Mouse (Mus musculus) MEL (cell line): ENCODE results near the gene 4933402D24Rik. TPM values are rescaled to one million over a fixed set of nuclear protein-coding genes. Genes with fewer than 3 reads are reported as not detected.

Experiments used
- DNase-seq: peaks from one replicate; pipeline ENCODE4 v3.0.0; 2011; ENCODE audit warnings: low read depth, low spot score
- H3K27ac ChIP-seq: 2 replicates; pipeline ENCODE4 v1.5.1; 2012; ENCODE audit warnings: low read depth, mild to moderate bottlenecking, control low read depth, low read length, moderate library complexity; ENCODE audit not compliant: control insufficient read depth
- H3K27me3 ChIP-seq, 2 experiments: fragments of 150-350 bp in 1 of 2; sonication (generic) in 1 of 2; 2 replicates each; pipeline ENCODE4 v1.6.1; 2012; ENCODE audit warnings: low read length in 2 of 2, mild to moderate bottlenecking in 2 of 2, improper control_type of control experiment in 1 of 2, moderate library complexity in 1 of 2; ENCODE audit not compliant: insufficient read depth in 2 of 2, control insufficient read depth in 1 of 2
- H3K36me3 ChIP-seq, 2 experiments: 2 replicates each; pipeline ENCODE4 v1.6.1; 2012 to 2014; ENCODE audit warnings: low read length in 2 of 2, improper control_type of control experiment in 1 of 2, inconsistent platforms in 1 of 2, mild to moderate bottlenecking in 1 of 2; ENCODE audit not compliant: insufficient read depth in 2 of 2, control insufficient read depth in 1 of 2
- H3K4me1 ChIP-seq, 2 experiments: fragments of 150-350 bp in 1 of 2; sonication (generic) in 1 of 2; 2 replicates each; pipeline ENCODE4 v1.6.1; 2012; ENCODE audit warnings: low read length in 2 of 2, improper control_type of control experiment in 1 of 2, mild to moderate bottlenecking in 1 of 2; ENCODE audit not compliant: insufficient read depth in 2 of 2, control insufficient read depth in 1 of 2
- H3K4me3 ChIP-seq, 2 experiments: fragments of 150-350 bp in 1 of 2; sonication (generic) in 1 of 2; 2 replicates each; pipeline ENCODE4 v1.5.1; 2012; ENCODE audit warnings: low read depth in 2 of 2, low read length in 2 of 2, mild to moderate bottlenecking in 2 of 2, moderate library complexity in 2 of 2, control low read depth in 1 of 2, improper control_type of control experiment in 1 of 2; ENCODE audit not compliant: control insufficient read depth in 1 of 2, insufficient read depth in 1 of 2
- H3K79me2 ChIP-seq: 2 replicates; pipeline ENCODE4 v1.6.1; 2012; ENCODE audit warnings: mild to moderate bottlenecking, low read length, moderate library complexity; ENCODE audit not compliant: control insufficient read depth, poor library complexity, insufficient read depth
- H3K9ac ChIP-seq: 2 replicates; pipeline ENCODE4 v1.6.1; 2012; ENCODE audit warnings: low read depth, mild to moderate bottlenecking, control low read depth, low read length, moderate library complexity; ENCODE audit not compliant: control insufficient read depth, poor library complexity, severe bottlenecking
- H3K9me3 ChIP-seq: fragments of 150-350 bp; sonication (generic); replicated peaks from 2 replicates; pipeline ENCODE4 v1.6.1; 2012; ENCODE audit warnings: mild to moderate bottlenecking, low read length, improper control_type of control experiment, moderate library complexity; ENCODE audit not compliant: insufficient read depth
- CHD2 ChIP-seq: IDR thresholded peaks from 2 replicates; pipeline ENCODE4 v1.6.1; 2011; ENCODE audit warnings: low read length, improper control_type of control experiment
- E2F4 ChIP-seq: IDR thresholded peaks from 2 replicates; pipeline ENCODE4 v1.6.1; 2011; ENCODE audit warnings: low read depth, low read length, improper control_type of control experiment, borderline replicate concordance
- ETS1 ChIP-seq: IDR thresholded peaks from 2 replicates; pipeline ENCODE4 v1.6.1; 2012; ENCODE audit warnings: low read depth, mild to moderate bottlenecking, inconsistent platforms, low read length, improper control_type of control experiment, moderate library complexity
- MAX ChIP-seq: IDR thresholded peaks from 2 replicates; pipeline ENCODE4 v1.6.1; 2011; ENCODE audit warnings: low read length, improper control_type of control experiment
- MAZ ChIP-seq: IDR thresholded peaks from 2 replicates; pipeline ENCODE4 v1.6.1; 2012; ENCODE audit warnings: low read depth, mild to moderate bottlenecking, inconsistent platforms, low read length, improper control_type of control experiment
- POLR2AphosphoS5 ChIP-seq: IDR thresholded peaks from 2 replicates; pipeline ENCODE4 v1.6.1; 2012; ENCODE audit warnings: low read depth, borderline replicate concordance, mild to moderate bottlenecking, inconsistent platforms, low read length, moderate library complexity, mixed read lengths
- RAD21 ChIP-seq: IDR thresholded peaks from 2 replicates; pipeline ENCODE4 v1.6.1; 2011; ENCODE audit warnings: mild to moderate bottlenecking, low read depth, low read length, improper control_type of control experiment
- RCOR1 ChIP-seq: IDR thresholded peaks from 2 replicates; pipeline ENCODE4 v1.6.1; 2012; ENCODE audit warnings: low read depth, mild to moderate bottlenecking, inconsistent platforms, low read length, improper control_type of control experiment
- SMC3 ChIP-seq: IDR thresholded peaks from 2 replicates; pipeline ENCODE4 v1.6.1; 2011; ENCODE audit warnings: low read depth, low read length, improper control_type of control experiment
- TCF12 ChIP-seq: IDR thresholded peaks from 2 replicates; pipeline ENCODE4 v1.6.1; 2014; ENCODE audit warnings: low read depth, mild to moderate bottlenecking, inconsistent platforms, low read length, improper control_type of control experiment, moderate library complexity
- UBTF ChIP-seq: IDR thresholded peaks from 2 replicates; pipeline ENCODE4 v1.6.1; 2012; ENCODE audit warnings: low read depth, mild to moderate bottlenecking, inconsistent platforms, low read length, improper control_type of control experiment, moderate library complexity, borderline replicate concordance; ENCODE audit not compliant: insufficient read depth
- USF1 ChIP-seq: IDR thresholded peaks from 2 replicates; pipeline ENCODE4 v1.6.1; 2014; ENCODE audit warnings: low read depth, mild to moderate bottlenecking, inconsistent platforms, low read length, improper control_type of control experiment, moderate library complexity
- ZC3H11A ChIP-seq: IDR thresholded peaks from 2 replicates; pipeline ENCODE4 v1.6.1; 2012; ENCODE audit warnings: low read depth, mild to moderate bottlenecking, inconsistent platforms, low read length, improper control_type of control experiment
- ZKSCAN1 ChIP-seq: IDR thresholded peaks from 2 replicates; pipeline ENCODE4 v1.6.1; 2012; ENCODE audit warnings: low read depth, mild to moderate bottlenecking, inconsistent platforms, low read length, improper control_type of control experiment, moderate library complexity
- polyA plus RNA-seq, 2 experiments: library from polyadenylated mRNA; stranded (reverse) in 1 of 2; unstranded in 1 of 2; fragments of >175 nt in 1 of 2; fragments of >200 nt in 1 of 2; gene quantifications; 2 replicates each; pipeline versions ENCODE4 v1.2.1 to v1.2.4; 2012; ENCODE audit warnings: low replicate concordance in 2 of 2, low read depth in 1 of 2; ENCODE audit not compliant: insufficient read length in 2 of 2, insufficient read depth in 1 of 2, missing spikeins in 1 of 2
- total RNA-seq: library from RNA; depleted of rRNA; stranded (reverse); fragments of 300-350 nt; gene quantifications from 2 replicates; pipeline ENCODE4 v1.2.3, GENCODE M21; 2012; rRNA removed

Gene 4933402D24Rik
- total and polyA plus RNA-seq, 3 experiments: not detected

DNA sequence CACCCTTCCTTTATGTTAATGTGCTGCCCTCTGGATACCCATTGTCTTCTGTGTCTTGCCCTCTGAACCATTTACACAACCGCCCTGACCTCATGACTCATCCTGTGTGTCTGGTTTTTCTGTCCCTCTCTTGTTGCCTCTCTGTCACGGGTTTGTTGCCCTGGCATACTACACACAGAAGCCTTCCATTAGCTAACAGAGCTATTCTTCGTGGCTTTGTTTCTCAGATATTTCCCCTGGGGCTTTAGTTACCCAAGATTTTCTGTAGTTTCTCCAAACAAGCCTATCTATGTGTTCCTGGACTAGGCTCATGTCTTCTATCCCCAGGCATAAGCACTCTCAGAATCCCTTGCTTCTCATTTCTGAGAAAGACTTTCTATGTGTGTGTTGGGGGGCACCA, 60.2 kb downstream of the 4933402D24Rik start:
- H3K9me3 ChIP-seq: no peaks in the 10 kb centered on the region
- H3K36me3 ChIP-seq: no peaks in the 10 kb centered on the region
- TF ChIP-seq RAD21 (no peak), UBTF (no peak), ZC3H11A (no peak), MAZ (no peak), TCF12 (no peak), CHD2 (no peak), ZKSCAN1 (no peak), POLR2AphosphoS5 (no peak), RCOR1 (no peak)
- H3K4me1 ChIP-seq: no peaks in the 10 kb centered on the region
- H3K9ac ChIP-seq: no peak overlapping the region
- no peaks in the 10 kb centered on the region for H3K27me3 ChIP-seq
- DNase-seq: no peak
- no peak overlapping the region for H3K4me3 ChIP-seq
- H3K79me2 ChIP-seq: no peaks in the 10 kb centered on the region
- H3K27ac ChIP-seq: no peak overlapping the region

DNA sequence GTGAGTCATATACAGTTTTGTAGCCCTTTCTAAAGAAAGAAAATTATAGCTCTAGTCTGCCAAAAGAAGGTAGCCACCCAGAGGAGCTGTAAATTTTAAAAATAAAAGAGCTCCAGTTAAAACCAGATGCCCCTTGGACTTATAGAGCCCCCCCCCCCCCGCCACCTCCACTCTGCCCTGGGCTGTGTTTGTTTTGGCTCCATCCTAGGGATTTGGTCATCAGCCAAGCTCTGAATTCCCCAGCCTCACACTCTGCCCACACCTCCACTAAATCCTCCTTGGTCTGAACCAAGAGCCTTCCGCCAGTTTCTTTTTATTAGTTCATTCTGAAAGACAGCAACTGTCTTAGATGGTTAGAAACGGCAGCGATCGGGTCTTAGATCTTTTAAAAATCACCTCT, 63.3 kb downstream of the 4933402D24Rik start:
- no peak for DNase-seq
- no peak overlapping the region for H3K27ac ChIP-seq
- no peaks in the 10 kb centered on the region for H3K4me1 ChIP-seq
- H3K36me3 ChIP-seq: no peaks in the 10 kb centered on the region
- H3K9ac ChIP-seq: no peak overlapping the region
- TF ChIP-seq SMC3 (no peak), MAX (no peak), USF1 (no peak), E2F4 (no peak), ETS1 (no peak)
- H3K79me2 ChIP-seq: no peaks in the 10 kb centered on the region
- H3K27me3 ChIP-seq: no peaks in the 10 kb centered on the region
- no peak overlapping the region for H3K4me3 ChIP-seq
- H3K9me3 ChIP-seq: no peaks in the 10 kb centered on the region

Other genes with a start within 250 kb of the 4933402D24Rik start
- gene Gm39653, start 153.3 kb downstream of the 4933402D24Rik start, total RNA-seq: not detected in 2 replicates
- not detected for gene Gm39653, start 153.3 kb downstream of the 4933402D24Rik start, polyA plus RNA-seq
- not detected in 2 replicates for gene Dytn, start 82.3 kb downstream of the 4933402D24Rik start, total RNA-seq
- gene Dytn, start 82.3 kb downstream of the 4933402D24Rik start, polyA plus RNA-seq: not detected
- gene Mdh1b, start 38.9 kb downstream of the 4933402D24Rik start, total RNA-seq: not detected in 2 replicates
- gene Mdh1b, start 38.9 kb downstream of the 4933402D24Rik start, polyA plus RNA-seq: not detected
- gene Fastkd2, start 38.7 kb downstream of the 4933402D24Rik start, total RNA-seq: not detected in 2 replicates
- gene Fastkd2, start 38.7 kb downstream of the 4933402D24Rik start, polyA plus RNA-seq: not detected